Mouse (Mus musculus): ENCODE measurements around the gene Lpar6.

DNA sequence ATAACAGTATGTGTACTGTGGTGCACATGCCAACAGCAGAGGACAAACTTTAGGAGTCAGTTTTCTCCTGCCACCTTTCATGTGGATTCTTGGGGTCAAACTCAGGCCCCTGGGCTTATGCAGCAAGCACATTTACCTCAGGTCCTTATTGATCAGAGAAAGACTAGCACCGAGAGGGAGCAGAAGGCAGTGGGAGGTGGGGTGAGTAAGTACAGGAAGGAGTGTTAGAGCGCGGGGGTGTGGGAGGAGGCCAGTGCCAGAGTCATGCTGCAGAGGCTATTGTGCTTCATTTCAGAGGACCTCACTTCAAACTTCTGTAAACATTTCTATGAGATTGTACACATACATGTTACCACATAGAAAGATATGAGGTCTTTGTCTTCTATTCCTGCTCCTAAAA is 36.2 kb upstream of the Lpar6 start:
- TF ChIP-seq GATA1 (IDR thresholded peaks at IDR 0.05; ENCODE audit: low read length) = no peak
- TF ChIP-seq TAL1 (IDR thresholded peaks at IDR 0.05; ENCODE audit: low read length) = no peak
